Mouse (Mus musculus) heart, adult 2 months (tissue): ENCODE measurements around the gene Kcne3. TPM values are rescaled to one million over a fixed set of nuclear protein-coding genes. Genes with fewer than 3 reads are reported as not detected.
A peak's percentile ranks its signal among the peaks of the same experiment; 100 is the strongest.

Experiments used
- DNase-seq, 2 experiments: peaks; one replicate each; pipeline ENCODE4 v3.0.0; 2021
- H3K27ac ChIP-seq: fragments of 200-600 bp; 2 replicates; pipeline ENCODE4 v1.8.1; 2022
- H3K27me3 ChIP-seq: fragments of 200-500 bp; 2 replicates; pipeline ENCODE4 v1.6.1; 2012; ENCODE audit warnings: mild to moderate bottlenecking, low read length, inconsistent platforms, mixed read lengths; ENCODE audit not compliant: control insufficient read depth, insufficient read depth
- H3K36me3 ChIP-seq: fragments of 200-500 bp; 2 replicates; pipeline ENCODE4 v1.6.1; 2012; ENCODE audit warnings: low read length, inconsistent platforms; ENCODE audit not compliant: control insufficient read depth, insufficient read depth
- H3K4me1 ChIP-seq: fragments of 200-500 bp; 2 replicates; pipeline ENCODE4 v1.6.1; 2011; ENCODE audit warnings: low read length; ENCODE audit not compliant: control insufficient read depth, insufficient read depth
- H3K4me3 ChIP-seq: fragments of 200-600 bp; 2 replicates; pipeline ENCODE4 v1.8.1; 2022
- H3K79me2 ChIP-seq: fragments of 200-500 bp; replicated peaks from 2 replicates; pipeline ENCODE4 v1.6.1; 2012; ENCODE audit warnings: mild to moderate bottlenecking, inconsistent platforms, low read length, moderate library complexity, mixed read lengths; ENCODE audit not compliant: control insufficient read depth, insufficient read depth
- H3K9ac ChIP-seq: fragments of 200-500 bp; 2 replicates; pipeline ENCODE4 v1.6.1; 2012; ENCODE audit warnings: low read depth, mild to moderate bottlenecking, control low read depth, inconsistent platforms, low read length, mixed read lengths
- CTCF ChIP-seq: fragments of 200-600 bp; IDR thresholded peaks from 2 replicates; pipeline ENCODE4 v1.8.1; 2022; ENCODE audit warnings: antibody characterized with exemption, mild to moderate bottlenecking, moderate library complexity
- EP300 ChIP-seq: fragments of 200-500 bp; IDR thresholded peaks from 2 replicates; pipeline ENCODE4 v1.6.1; 2011; ENCODE audit warnings: low read depth, low read length, control low read depth; ENCODE audit not compliant: insufficient read depth
- POLR2A ChIP-seq: fragments of 200-500 bp; IDR thresholded peaks from 2 replicates; pipeline ENCODE4 v1.6.1; 2011; ENCODE audit warnings: mild to moderate bottlenecking, low read depth, low read length, control low read depth; ENCODE audit not compliant: insufficient read depth
- WGBS: fragments of 180-500 bp; shearing (Covaris S2); methylation state at CpG from one replicate; pipeline ENCODE4 v1.1.7; 2018; 5-methylcytosine and 5-hydroxymethylcytosine counted together
- intact Hi-C: fragments of 180-260 bp; cut with DNase I; formaldehyde crosslinking; loops from one replicate; pipeline ENCODE4 v1.15.1; 2025
- polyA plus RNA-seq: library from polyadenylated mRNA; depleted of rRNA; stranded (reverse); fragments of >200 nt; gene quantifications from 2 replicates; pipeline ENCODE4 v1.2.3, GENCODE M21; 2012
- total RNA-seq, 2 experiments: library from RNA; stranded (reverse); gene quantifications; 2 replicates each; pipeline ENCODE4 v1.2.3; 2021

The Kcne3 gene
- total and polyA plus RNA-seq, 3 experiments = 0.59 to 2.0 (median 0.94) TPM

DNA sequence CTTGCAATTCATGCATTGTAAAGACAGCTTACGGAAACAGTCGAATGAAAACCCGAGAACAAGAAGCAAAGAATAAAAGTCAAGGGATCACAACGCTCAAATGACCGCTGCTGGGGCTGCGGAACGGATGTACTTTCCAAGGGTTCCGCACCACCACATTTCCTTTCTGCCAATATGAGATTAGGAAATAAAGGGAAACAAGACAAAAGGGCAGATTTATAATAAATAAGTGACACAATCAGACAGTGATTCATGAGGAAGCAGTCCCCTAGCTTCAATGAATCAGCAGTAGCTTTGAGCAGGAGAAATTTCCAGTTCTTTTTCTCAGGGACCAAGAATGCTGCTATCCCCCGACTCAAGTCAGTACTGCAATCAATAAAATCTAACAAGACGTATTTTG is 39.7 kb downstream of the Kcne3 start:
- Histone ChIP-seq H3K27ac (no peak overlapping the region), H3K4me3 (no peak overlapping the region), H3K36me3 (no peaks in the 10 kb centered on the region), H3K79me2 (no peaks in the 10 kb centered on the region), H3K4me1 (no peaks in the 10 kb centered on the region; the same call in 1 of the 2 replicates), H3K9ac (no peak overlapping the region), H3K27me3 (no peaks in the 10 kb centered on the region)
- DNase-seq = no peak
- 43% methylated on average over 10 of the region's 10 CpGs for WGBS
- intact Hi-C loops = no loop called here
- no peak for TF ChIP-seq CTCF
- no peak for TF ChIP-seq POLR2A
- TF ChIP-seq EP300 = no peak

DNA sequence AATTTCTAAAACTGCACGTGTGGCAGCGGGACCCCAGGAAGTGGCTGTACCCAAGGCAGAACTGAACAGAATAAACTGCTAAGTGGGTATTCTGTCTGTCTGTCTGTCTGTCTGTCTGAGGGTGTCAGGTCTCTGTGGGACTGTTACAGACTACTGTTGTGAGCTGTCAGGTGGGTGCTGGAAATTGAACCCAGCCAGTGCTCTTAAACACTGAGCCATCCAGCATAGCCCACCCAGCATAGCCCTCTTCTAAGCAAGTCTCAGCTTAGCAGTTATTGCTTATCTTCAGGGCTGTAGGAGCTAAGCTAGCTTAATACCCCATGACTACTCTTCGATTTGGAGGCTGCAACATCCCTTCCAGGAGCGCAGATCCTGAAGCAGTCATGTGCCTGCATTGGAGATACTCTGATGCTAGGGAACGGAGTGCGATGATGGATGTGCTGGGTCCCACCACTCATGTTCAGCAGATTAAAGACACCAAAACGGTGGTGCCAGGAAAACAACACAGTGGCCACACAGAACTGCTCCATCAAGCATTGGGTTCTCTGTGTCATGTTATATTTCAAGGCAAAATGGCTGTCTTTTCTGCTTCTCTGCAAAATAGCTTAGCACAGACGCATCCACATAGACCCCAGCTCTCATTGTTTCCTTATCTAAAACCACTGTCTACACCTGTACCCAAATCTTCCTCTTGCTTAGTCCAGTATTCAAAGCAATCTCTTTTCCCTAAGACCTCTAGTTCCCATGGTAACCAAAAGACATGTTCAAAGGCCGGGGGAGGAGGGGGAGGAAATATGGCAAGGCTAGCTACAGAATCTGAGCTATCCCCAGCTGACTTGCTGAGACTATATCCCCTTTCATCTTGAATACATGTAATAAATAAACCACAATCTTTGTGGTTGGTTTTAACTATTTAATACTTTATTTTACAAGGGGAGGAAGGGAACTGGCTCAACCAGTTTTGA is 40.6 kb downstream of the Kcne3 start:
- no peak overlapping the region for H3K9ac ChIP-seq
- 71% methylated on average over 9 of the region's 9 CpGs for whole genome bisulfite sequencing
- H3K27ac ChIP-seq = no peak overlapping the region
- no peak for DNase-seq
- H3K27me3 ChIP-seq = no peaks in the 10 kb centered on the region
- H3K4me3 ChIP-seq = no peak overlapping the region
- no peak for TF ChIP-seq POLR2A
- TF ChIP-seq CTCF = no peak
- no peak for TF ChIP-seq EP300
- H3K36me3 ChIP-seq = no peaks in the 10 kb centered on the region
- H3K4me1 ChIP-seq = no peaks in the 10 kb centered on the region; the same call in 1 of the 2 replicates
- H3K79me2 ChIP-seq = no peaks in the 10 kb centered on the region
- intact Hi-C loops = no loop called here

DNA sequence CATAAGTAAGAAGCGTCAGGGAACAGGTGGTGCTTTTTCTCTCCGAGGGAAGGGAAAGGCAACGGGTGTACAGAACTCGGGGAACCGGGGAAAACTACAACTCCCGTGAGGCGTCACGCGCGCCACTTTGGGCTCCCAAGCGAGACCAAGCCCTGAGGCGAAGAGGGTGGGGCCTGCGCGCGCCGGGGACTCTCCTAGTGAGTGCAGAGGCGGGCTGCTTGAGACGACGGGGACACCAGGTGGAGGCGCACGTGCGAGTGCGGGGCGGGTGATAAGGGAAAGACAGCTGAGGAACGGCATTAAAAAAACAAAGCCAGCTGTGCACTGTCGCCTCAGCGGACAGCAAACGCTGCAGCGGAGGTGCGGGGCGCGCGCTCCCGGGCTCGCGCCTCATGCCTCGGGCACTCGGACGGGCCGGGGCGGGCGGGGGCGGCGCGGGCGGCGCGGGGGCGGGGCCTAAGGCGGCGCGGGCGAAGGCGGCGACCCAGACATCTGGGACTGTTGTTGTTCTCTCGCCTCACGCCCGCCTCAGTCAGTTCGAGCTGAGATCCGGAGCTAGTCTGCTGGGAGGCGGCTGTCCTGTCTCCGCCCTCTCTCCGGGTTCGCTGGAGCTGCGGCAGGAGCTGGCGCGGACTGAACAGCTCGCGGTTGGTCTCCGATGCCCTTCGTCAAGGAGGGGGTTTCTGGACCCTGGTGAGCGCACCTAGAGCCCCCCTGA is 51.0 kb downstream of the Kcne3 start, which contains the start of gene Pgm2l1:
Pgm2l1 (plus strand) TSS at position 237 of the 718 bp plus-strand sequence.
- Histone ChIP-seq H3K27me3 (no peaks in the 10 kb centered on the region), H3K4me3 (peak within 1 kb of the TSS; percentile 83), H3K36me3 (no peaks in the 10 kb centered on the region), H3K79me2 (no peaks in the 10 kb centered on the region), H3K9ac (peak within 1 kb of the TSS; percentile 87), H3K27ac (peak within 1 kb of the TSS; percentile 72), H3K4me1 (no peaks in the 10 kb centered on the region)
- intact Hi-C loops = no loop called here
- DNase-seq = peak; percentile 96 to 98
- TF ChIP-seq EP300 (peak; percentile 42; the same call in 1 of the 2 replicates), CTCF (no peak), POLR2A (peak; percentile 90)
- WGBS = under 1% methylated on average over 71 of the region's 72 CpGs

DNA sequence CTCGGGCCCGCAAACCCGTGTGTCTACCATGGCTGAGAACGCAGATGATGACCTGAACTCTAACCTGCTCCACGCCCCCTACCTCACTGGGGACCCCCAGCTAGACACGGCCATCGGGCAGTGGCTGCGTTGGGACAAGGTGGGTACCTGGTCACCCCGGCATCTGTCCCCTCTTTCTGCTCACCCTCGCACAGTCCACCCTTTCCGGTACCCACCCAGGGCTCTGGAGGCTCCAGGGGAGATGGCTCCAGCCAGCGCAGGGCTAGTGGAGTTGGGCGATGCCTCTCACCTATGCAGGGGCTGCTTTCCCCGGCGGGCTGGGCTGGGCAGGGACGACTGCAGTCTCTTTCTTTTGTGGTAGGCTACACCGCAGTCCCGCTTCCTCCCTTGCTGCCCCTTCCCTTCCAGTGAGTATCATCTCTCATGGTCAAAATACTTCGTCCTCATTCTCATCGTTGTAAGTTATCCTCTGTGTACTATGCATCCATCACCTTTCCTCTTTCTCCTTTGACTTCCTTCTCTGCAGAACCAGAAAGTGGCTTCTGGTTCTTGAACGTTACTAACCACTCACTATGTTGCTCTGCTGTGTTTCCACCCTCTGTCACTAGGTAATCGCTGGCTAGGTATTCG is 51.7 kb downstream of the Kcne3 start:
- TF ChIP-seq CTCF = no peak
- TF ChIP-seq POLR2A = no peak
- no peak for TF ChIP-seq EP300
- no peaks in the 10 kb centered on the region for H3K4me1 ChIP-seq
- peak overlapping the region; percentile 84 for H3K9ac ChIP-seq
- H3K27ac ChIP-seq = peak overlapping the region; percentile 72
- WGBS = 2% methylated on average over 23 of the region's 23 CpGs
- H3K79me2 ChIP-seq = no peaks in the 10 kb centered on the region
- no peaks in the 10 kb centered on the region for H3K36me3 ChIP-seq
- H3K4me3 ChIP-seq = peak overlapping the region; percentile 83
- intact Hi-C loops = no loop called here
- DNase-seq = no peak
- no peaks in the 10 kb centered on the region for H3K27me3 ChIP-seq

DNA sequence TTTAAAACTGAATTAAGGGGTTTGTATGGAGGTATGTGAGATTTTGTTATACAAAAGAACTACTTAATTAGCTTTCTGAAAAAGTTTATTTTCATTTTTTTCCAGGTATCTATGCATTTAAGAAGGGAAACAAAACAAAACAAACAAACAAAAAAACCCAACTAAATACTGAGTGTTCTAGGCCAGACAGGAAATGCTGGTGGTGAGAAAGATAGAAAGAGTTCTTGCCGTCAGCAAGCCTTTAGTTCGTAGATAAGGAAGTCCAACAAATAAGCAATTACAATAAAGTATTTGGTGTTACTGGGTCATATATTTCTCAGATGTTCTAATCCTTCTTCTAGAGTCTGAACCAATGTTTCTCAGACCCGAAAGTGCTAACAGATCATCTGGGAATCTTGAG is 52.7 kb downstream of the Kcne3 start:
- Histone ChIP-seq H3K27me3 (no peaks in the 10 kb centered on the region), H3K4me1 (no peaks in the 10 kb centered on the region), H3K27ac (no peak overlapping the region), H3K79me2 (no peaks in the 10 kb centered on the region), H3K9ac (no peak overlapping the region), H3K36me3 (no peaks in the 10 kb centered on the region), H3K4me3 (no peak overlapping the region)
- no peak for DNase-seq
- no peak for TF ChIP-seq POLR2A
- no peak for TF ChIP-seq EP300
- intact Hi-C loops = no loop called here
- WGBS = 53% methylated on average over 3 of the region's 3 CpGs
